Mouse (Mus musculus) small intestine, adult 2 months (tissue): ENCODE data around the gene Cnr2.
"Not testable (repeated sequence)": the region's sequence is repeated elsewhere in the genome, so short reads cannot be mapped to it uniquely, and the experiment has no call there.

Source experiments
- CTCF ChIP-seq: fragments of 200-500 bp; IDR thresholded peaks from 2 replicates; pipeline ENCODE4 v1.5.1; 2012; ENCODE audit warnings: low read depth, mild to moderate bottlenecking, control low read depth, inconsistent platforms, low read length, moderate library complexity, mixed read lengths; ENCODE audit not compliant: insufficient replicate concordance, insufficient read length; ENCODE audit errors: extremely low read depth
- POLR2A ChIP-seq: fragments of 200-500 bp; IDR thresholded peaks from 2 replicates; pipeline ENCODE4 v1.6.1; 2012; ENCODE audit warnings: low read depth, mild to moderate bottlenecking, control low read depth, inconsistent platforms, low read length, moderate library complexity

- not testable (repeated sequence) for TF ChIP-seq POLR2A
- TF ChIP-seq CTCF, result peak; percentile 32; the same call in 1 of the 2 replicates
Observed at GRCm38 (mm10) chr4:135941026-135941425, 45.8 kb downstream of the Cnr2 start.
